Mouse (Mus musculus) MEL (cell line): ENCODE results near the gene Dtx3l. TPM values are rescaled to one million over a fixed set of nuclear protein-coding genes. Genes with fewer than 3 reads are reported as not detected.

Experiments
- DNase-seq: peaks from one replicate; pipeline ENCODE4 v3.0.0; 2011; ENCODE audit warnings: low read depth, low spot score
- H3K27ac ChIP-seq: 2 replicates; pipeline ENCODE4 v1.5.1; 2012; ENCODE audit warnings: low read depth, mild to moderate bottlenecking, control low read depth, low read length, moderate library complexity; ENCODE audit not compliant: control insufficient read depth
- H3K27me3 ChIP-seq, 2 experiments: fragments of 150-350 bp in 1 of 2; sonication (generic) in 1 of 2; 2 replicates each; pipeline ENCODE4 v1.6.1; 2012; ENCODE audit warnings: low read length in 2 of 2, mild to moderate bottlenecking in 2 of 2, improper control_type of control experiment in 1 of 2, moderate library complexity in 1 of 2; ENCODE audit not compliant: insufficient read depth in 2 of 2, control insufficient read depth in 1 of 2
- H3K36me3 ChIP-seq, 2 experiments: 2 replicates each; pipeline ENCODE4 v1.6.1; 2012 to 2014; ENCODE audit warnings: low read length in 2 of 2, improper control_type of control experiment in 1 of 2, inconsistent platforms in 1 of 2, mild to moderate bottlenecking in 1 of 2; ENCODE audit not compliant: insufficient read depth in 2 of 2, control insufficient read depth in 1 of 2
- H3K4me1 ChIP-seq, 2 experiments: fragments of 150-350 bp in 1 of 2; sonication (generic) in 1 of 2; 2 replicates each; pipeline ENCODE4 v1.6.1; 2012; ENCODE audit warnings: low read length in 2 of 2, improper control_type of control experiment in 1 of 2, mild to moderate bottlenecking in 1 of 2; ENCODE audit not compliant: insufficient read depth in 2 of 2, control insufficient read depth in 1 of 2
- H3K4me3 ChIP-seq, 2 experiments: fragments of 150-350 bp in 1 of 2; sonication (generic) in 1 of 2; 2 replicates each; pipeline ENCODE4 v1.5.1; 2012; ENCODE audit warnings: low read depth in 2 of 2, low read length in 2 of 2, mild to moderate bottlenecking in 2 of 2, moderate library complexity in 2 of 2, control low read depth in 1 of 2, improper control_type of control experiment in 1 of 2; ENCODE audit not compliant: control insufficient read depth in 1 of 2, insufficient read depth in 1 of 2
- H3K79me2 ChIP-seq: 2 replicates; pipeline ENCODE4 v1.6.1; 2012; ENCODE audit warnings: mild to moderate bottlenecking, low read length, moderate library complexity; ENCODE audit not compliant: control insufficient read depth, poor library complexity, insufficient read depth
- H3K9ac ChIP-seq: 2 replicates; pipeline ENCODE4 v1.6.1; 2012; ENCODE audit warnings: low read depth, mild to moderate bottlenecking, control low read depth, low read length, moderate library complexity; ENCODE audit not compliant: control insufficient read depth, poor library complexity, severe bottlenecking
- H3K9me3 ChIP-seq: fragments of 150-350 bp; sonication (generic); replicated peaks from 2 replicates; pipeline ENCODE4 v1.6.1; 2012; ENCODE audit warnings: mild to moderate bottlenecking, low read length, improper control_type of control experiment, moderate library complexity; ENCODE audit not compliant: insufficient read depth
- BHLHE40 ChIP-seq: IDR thresholded peaks from 2 replicates; pipeline ENCODE4 v1.6.1; 2012; ENCODE audit warnings: low read depth, mild to moderate bottlenecking, inconsistent platforms, low read length, improper control_type of control experiment, borderline replicate concordance
- EP300 ChIP-seq, 2 experiments: IDR thresholded peaks; 2 replicates each; pipeline ENCODE4 v1.6.1; 2011; ENCODE audit warnings: improper control_type of control experiment in 2 of 2, low read length in 2 of 2, low read depth in 1 of 2, mild to moderate bottlenecking in 1 of 2
- ETS1 ChIP-seq: IDR thresholded peaks from 2 replicates; pipeline ENCODE4 v1.6.1; 2012; ENCODE audit warnings: low read depth, mild to moderate bottlenecking, inconsistent platforms, low read length, improper control_type of control experiment, moderate library complexity
- GATA1 ChIP-seq: IDR thresholded peaks from 2 replicates; pipeline ENCODE4 v1.6.1; 2011; ENCODE audit warnings: low read depth, low read length, improper control_type of control experiment
- HCFC1 ChIP-seq: IDR thresholded peaks from 2 replicates; pipeline ENCODE4 v1.6.1; 2012; ENCODE audit warnings: low read depth, mild to moderate bottlenecking, inconsistent platforms, low read length, improper control_type of control experiment, moderate library complexity
- JUND ChIP-seq: IDR thresholded peaks from 2 replicates; pipeline ENCODE4 v1.6.1; 2011; ENCODE audit warnings: low read depth, mild to moderate bottlenecking, improper control_type of control experiment, low read length
- KAT2A ChIP-seq: conservative IDR thresholded peaks from 2 replicates; pipeline ENCODE4 v1.6.1; 2012; ENCODE audit warnings: low read depth, low read length, improper control_type of control experiment, inconsistent platforms
- MAFK ChIP-seq: IDR thresholded peaks from 2 replicates; pipeline ENCODE4 v1.6.1; 2011; ENCODE audit warnings: low read depth, mild to moderate bottlenecking, low read length, improper control_type of control experiment, borderline replicate concordance
- MAX ChIP-seq: IDR thresholded peaks from 2 replicates; pipeline ENCODE4 v1.6.1; 2011; ENCODE audit warnings: low read length, improper control_type of control experiment
- MEF2A ChIP-seq: IDR thresholded peaks from 2 replicates; pipeline ENCODE4 v1.6.1; 2014; ENCODE audit warnings: low read depth, mild to moderate bottlenecking, inconsistent platforms, low read length, improper control_type of control experiment; ENCODE audit not compliant: poor library complexity, insufficient replicate concordance, severe bottlenecking; ENCODE audit errors: extremely low read depth
- MXI1 ChIP-seq: IDR thresholded peaks from 2 replicates; pipeline ENCODE4 v1.6.1; 2011; ENCODE audit warnings: mild to moderate bottlenecking, low read depth, low read length, improper control_type of control experiment
- MYB ChIP-seq: IDR thresholded peaks from 2 replicates; pipeline ENCODE4 v1.6.1; 2011; ENCODE audit warnings: mild to moderate bottlenecking, low read depth, low read length, improper control_type of control experiment
- MYC ChIP-seq: IDR thresholded peaks from 2 replicates; pipeline ENCODE4 v1.6.1; 2011; ENCODE audit warnings: low read depth, mild to moderate bottlenecking, low read length, improper control_type of control experiment, moderate library complexity
- POLR2A ChIP-seq, 2 experiments: IDR thresholded peaks; 2 replicates each; pipeline ENCODE4 v1.6.1; 2011 to 2012; ENCODE audit warnings: low read length in 2 of 2, mild to moderate bottlenecking in 2 of 2, control low read depth in 1 of 2, improper control_type of control experiment in 1 of 2, low read depth in 1 of 2, moderate library complexity in 1 of 2; ENCODE audit not compliant: control insufficient read depth in 1 of 2, insufficient read depth in 1 of 2, poor library complexity in 1 of 2
- POLR2AphosphoS2 ChIP-seq: IDR thresholded peaks from 2 replicates; pipeline ENCODE4 v1.6.1; 2011; ENCODE audit warnings: low read length, improper control_type of control experiment
- POLR2AphosphoS5 ChIP-seq: IDR thresholded peaks from 2 replicates; pipeline ENCODE4 v1.6.1; 2012; ENCODE audit warnings: low read depth, borderline replicate concordance, mild to moderate bottlenecking, inconsistent platforms, low read length, moderate library complexity, mixed read lengths
- RAD21 ChIP-seq: IDR thresholded peaks from 2 replicates; pipeline ENCODE4 v1.6.1; 2011; ENCODE audit warnings: mild to moderate bottlenecking, low read depth, low read length, improper control_type of control experiment
- SMC3 ChIP-seq: IDR thresholded peaks from 2 replicates; pipeline ENCODE4 v1.6.1; 2011; ENCODE audit warnings: low read depth, low read length, improper control_type of control experiment
- TAL1 ChIP-seq: IDR thresholded peaks from 2 replicates; pipeline ENCODE4 v1.6.1; 2012; ENCODE audit warnings: mild to moderate bottlenecking, inconsistent platforms, low read length, moderate library complexity, mixed read lengths
- UBTF ChIP-seq: IDR thresholded peaks from 2 replicates; pipeline ENCODE4 v1.6.1; 2012; ENCODE audit warnings: low read depth, mild to moderate bottlenecking, inconsistent platforms, low read length, improper control_type of control experiment, moderate library complexity, borderline replicate concordance; ENCODE audit not compliant: insufficient read depth
- USF1 ChIP-seq: IDR thresholded peaks from 2 replicates; pipeline ENCODE4 v1.6.1; 2014; ENCODE audit warnings: low read depth, mild to moderate bottlenecking, inconsistent platforms, low read length, improper control_type of control experiment, moderate library complexity
- USF2 ChIP-seq, 2 experiments: IDR thresholded peaks; 2 replicates each; pipeline ENCODE4 v1.6.1; 2011 to 2012; ENCODE audit warnings: improper control_type of control experiment in 2 of 2, low read length in 2 of 2, borderline replicate concordance in 1 of 2, inconsistent platforms in 1 of 2, low read depth in 1 of 2, mild to moderate bottlenecking in 1 of 2; ENCODE audit not compliant: insufficient read depth in 1 of 2
- ZNF384 ChIP-seq: IDR thresholded peaks from 2 replicates; pipeline ENCODE4 v1.6.1; 2012; ENCODE audit warnings: low read depth, mild to moderate bottlenecking, inconsistent platforms, low read length, improper control_type of control experiment
- polyA plus RNA-seq, 2 experiments: library from polyadenylated mRNA; stranded (reverse) in 1 of 2; unstranded in 1 of 2; fragments of >175 nt in 1 of 2; fragments of >200 nt in 1 of 2; gene quantifications; 2 replicates each; pipeline versions ENCODE4 v1.2.1 to v1.2.4; 2012; ENCODE audit warnings: low replicate concordance in 2 of 2, low read depth in 1 of 2; ENCODE audit not compliant: insufficient read length in 2 of 2, insufficient read depth in 1 of 2, missing spikeins in 1 of 2
- total RNA-seq: library from RNA; depleted of rRNA; stranded (reverse); fragments of 300-350 nt; gene quantifications from 2 replicates; pipeline ENCODE4 v1.2.3, GENCODE M21; 2012

Dtx3l gene
- total and polyA plus RNA-seq, 3 experiments, result 3.9 to 6.0 TPM; not detected in 1

GRCm38 (mm10) chr16:35904121-35904736 is 34.7 kb downstream of the Dtx3l start:
- H3K79me2 ChIP-seq, result no peaks in the 10 kb centered on the region
- H3K27me3 ChIP-seq, result no peaks in the 10 kb centered on the region
- no peaks in the 10 kb centered on the region for H3K9me3 ChIP-seq
- H3K9ac ChIP-seq, result no peak overlapping the region
- H3K36me3 ChIP-seq, result peaks cover 0 to 16% of the 10 kb centered on the region in 2 experiments; a peak in 2 of 4 replicates
- peaks cover 2 to 15% of the 10 kb centered on the region in 2 experiments; a peak in 2 of 4 replicates for H3K4me1 ChIP-seq
- no peak overlapping the region for H3K27ac ChIP-seq
- TF ChIP-seq HCFC1 (no peak), MXI1 (no peak), MYC (no peak), MAX (no peak), TAL1 (no peak), RAD21 (no peak), POLR2AphosphoS2 (no peak), UBTF (no peak), MYB (no peak), MEF2A (no peak), ZNF384 (no peak), MAFK (no peak), ETS1 (no peak), POLR2AphosphoS5 (no peak), JUND (no peak), EP300 (IDR thresholded peaks at IDR 0.05; ENCODE audit: low read depth in 1 of 2, low read length in 2 of 2) (no peak), USF2 (IDR thresholded peaks at IDR 0.05; ENCODE audit: borderline replicate concordance in 1 of 2, insufficient read depth in 1 of 2, low read depth in 1 of 2, low read length in 2 of 2) (no peak), SMC3 (no peak), USF1 (no peak)
- DNase-seq, result no peak
- H3K4me3 ChIP-seq, result no peak overlapping the region

GRCm38 (mm10) chr16:35903014-35903640 is 35.8 kb downstream of the Dtx3l start:
- Histone ChIP-seq H3K27me3 (no peaks in the 10 kb centered on the region), H3K4me1 (peaks cover 2 to 15% of the 10 kb centered on the region in 2 experiments; a peak in 2 of 4 replicates), H3K27ac (no peak overlapping the region), H3K36me3 (peaks cover 0 to 16% of the 10 kb centered on the region in 2 experiments; a peak in 2 of 4 replicates), H3K9me3 (no peaks in the 10 kb centered on the region), H3K9ac (no peak overlapping the region), H3K4me3 (no peak overlapping the region), H3K79me2 (no peaks in the 10 kb centered on the region)
- TF ChIP-seq RAD21, result no peak
- TF ChIP-seq KAT2A, result no peak
- no peak for TF ChIP-seq MEF2A
- no peak for TF ChIP-seq USF1
- no peak for TF ChIP-seq GATA1
- no peak for TF ChIP-seq BHLHE40
- TF ChIP-seq EP300 (IDR thresholded peaks at IDR 0.05; ENCODE audit: low read depth in 1 of 2, low read length in 2 of 2), result no peak
- TF ChIP-seq POLR2A (IDR thresholded peaks at IDR 0.05; ENCODE audit: control insufficient read depth in 1 of 2, insufficient read depth in 1 of 2, low read depth in 1 of 2, low read length in 2 of 2, poor library complexity in 1 of 2), result no peak
- DNase-seq, result peak; percentile 43
